Mouse (Mus musculus) mesoderm, embryonic 11.5 days (tissue): ENCODE results near the gene Hist1h2aa.

Experiments used
- DNase-seq: peaks from one replicate; pipeline ENCODE4 v3.0.0-alpha.2; 2012; ENCODE audit warnings: low read depth, low spot score

Hist1h2aa gene

GRCm38 (mm10) chr13:23934211-23934520, at the start of gene Hist1h2aa:
Hist1h2aa (plus strand) TSS chr13:23934462.
- no peak for DNase-seq

GRCm38 (mm10) chr13:23885540-23885939, 48.7 kb upstream of the Hist1h2aa start:
- DNase-seq, result peak; percentile 36

GRCm38 (mm10) chr13:23887026-23887725, 47.1 kb upstream of the Hist1h2aa start:
- no peak for DNase-seq

- peak; percentile 56 for DNase-seq
Measured at GRCm38 (mm10) chr13:23889011-23889605, 45.2 kb upstream of the Hist1h2aa start.

- no peak for DNase-seq
Measured at GRCm38 (mm10) chr13:23892592-23893268, 41.5 kb upstream of the Hist1h2aa start.

- DNase-seq, result peak; percentile 11
Measured at GRCm38 (mm10) chr13:23893269-23893593, 41.0 kb upstream of the Hist1h2aa start.

GRCm38 (mm10) chr13:23898242-23898641, 36.0 kb upstream of the Hist1h2aa start:
- DNase-seq, result no peak

GRCm38 (mm10) chr13:23906906-23907305, 27.4 kb upstream of the Hist1h2aa start:
- no peak for DNase-seq

- no peak for DNase-seq
Measured at GRCm38 (mm10) chr13:23910121-23910520, 24.1 kb upstream of the Hist1h2aa start.

- DNase-seq, result no peak
Measured at GRCm38 (mm10) chr13:23911335-23911734, 22.9 kb upstream of the Hist1h2aa start.

GRCm38 (mm10) chr13:23913791-23914306, 20.4 kb upstream of the Hist1h2aa start:
- DNase-seq, result peak; percentile 18

GRCm38 (mm10) chr13:23914376-23915167, 19.7 kb upstream of the Hist1h2aa start, which contains the start of gene Slc17a4:
Slc17a4 (minus strand) TSS chr13:23915009.
- DNase-seq, result no peak

- DNase-seq, result peak; percentile 50
Measured at GRCm38 (mm10) chr13:23916132-23916531, 18.1 kb upstream of the Hist1h2aa start.

GRCm38 (mm10) chr13:23917674-23918073, 16.6 kb upstream of the Hist1h2aa start:
- DNase-seq, result no peak

GRCm38 (mm10) chr13:23925792-23926191, 8.5 kb upstream of the Hist1h2aa start:
- DNase-seq, result no peak

- no peak for DNase-seq
Measured at GRCm38 (mm10) chr13:23928637-23929036, 5.6 kb upstream of the Hist1h2aa start.

- no peak for DNase-seq
Measured at GRCm38 (mm10) chr13:23930461-23930860, 3.8 kb upstream of the Hist1h2aa start.

GRCm38 (mm10) chr13:23930904-23931303, 3.4 kb upstream of the Hist1h2aa start:
- no peak for DNase-seq

- DNase-seq, result no peak
Measured at GRCm38 (mm10) chr13:23933421-23934210, 646 bp upstream of the Hist1h2aa start, which contains the start of gene Hist1h2ba. Hist1h2ba (minus strand) TSS chr13:23934156.

- no peak for DNase-seq
Measured at GRCm38 (mm10) chr13:23938699-23939098, 4.4 kb downstream of the Hist1h2aa start.

GRCm38 (mm10) chr13:23940291-23940690, 6.0 kb downstream of the Hist1h2aa start:
- DNase-seq, result no peak
